Mouse (Mus musculus) small intestine, adult 2 months (tissue): ENCODE measurements around the gene Atp2b1.

Experiments
- CTCF ChIP-seq: fragments of 200-500 bp; IDR thresholded peaks from 2 replicates; pipeline ENCODE4 v1.5.1; 2012; ENCODE audit warnings: low read depth, mild to moderate bottlenecking, control low read depth, inconsistent platforms, low read length, moderate library complexity, mixed read lengths; ENCODE audit not compliant: insufficient replicate concordance, insufficient read length; ENCODE audit errors: extremely low read depth
- POLR2A ChIP-seq: fragments of 200-500 bp; IDR thresholded peaks from 2 replicates; pipeline ENCODE4 v1.6.1; 2012; ENCODE audit warnings: low read depth, mild to moderate bottlenecking, control low read depth, inconsistent platforms, low read length, moderate library complexity

- TF ChIP-seq CTCF (no peak), POLR2A (no peak)
These were observed 119.9 kb downstream of the Atp2b1 start for GRCm38 (mm10) chr10:99033830-99034828.
